Mouse (Mus musculus) heart, postnatal 0 days (tissue): ENCODE measurements around the gene Ugt1a10.
"Not testable (repeated sequence)": the region's sequence is repeated elsewhere in the genome, so short reads cannot be mapped to it uniquely, and the experiment has no call there.

Experiments used
- CTCF ChIP-seq: IDR thresholded peaks from 2 replicates; pipeline ENCODE4 v1.5.1; 2016; ENCODE audit warnings: antibody characterized with exemption, control low read depth, low read depth
- EP300 ChIP-seq: IDR thresholded peaks from 2 replicates; pipeline ENCODE4 v1.6.1; 2016; ENCODE audit warnings: antibody characterized with exemption, low read depth

DNA sequence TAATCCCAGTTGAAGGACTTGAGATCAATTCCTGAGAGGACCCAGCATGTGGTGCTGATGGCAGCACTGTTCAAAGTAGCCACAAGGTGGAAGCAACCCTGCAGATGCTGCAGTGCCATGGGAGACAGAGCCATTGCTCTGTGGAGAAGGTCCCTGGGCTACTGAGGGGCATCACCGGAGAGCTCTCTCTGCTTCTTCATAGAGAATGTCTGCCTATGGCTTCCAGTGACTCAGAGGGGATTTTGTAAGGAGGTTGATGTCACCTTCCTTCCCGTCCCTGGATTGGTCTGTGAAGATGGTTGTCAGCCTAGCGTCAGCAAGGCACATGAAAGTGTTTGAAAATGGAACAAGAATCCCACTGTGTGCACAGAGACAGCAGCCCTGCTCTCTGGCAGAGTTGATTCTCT lies 39.1 kb downstream of the Ugt1a10 start:
- not testable (repeated sequence) for TF ChIP-seq EP300
- TF ChIP-seq CTCF: peak; percentile 41
